Mouse (Mus musculus) erythroblast, adult 5-6 weeks (primary cell): ENCODE results near the gene Phf13. TPM values are rescaled to one million over a fixed set of nuclear protein-coding genes. Genes with fewer than 3 reads are reported as not detected.

ENCODE experiments used
- ATAC-seq: replicated peaks from 2 replicates; pipeline ENCODE4 v1.8.0; 2016; ENCODE audit warnings: moderate number of reproducible peaks, mild to moderate bottlenecking, moderate TSS enrichment, inconsistent platforms; ENCODE audit not compliant: poor library complexity, low FRiP score, severe bottlenecking
- total RNA-seq, 2 experiments: library from RNA; stranded (forward) in 1 of 2; stranded (reverse) in 1 of 2; fragments of 150-400 nt in 1 of 2; fragments of 200-764, 138-1000 nt in 1 of 2; gene quantifications; 2 replicates each; pipeline versions ENCODE4 v1.2.3 to v1.2.4; 2015 to 2017; ENCODE audit warnings: low replicate concordance in 2 of 2

Phf13 gene
- total RNA-seq, 2 experiments from 2014 or later = 0.85 to 1.9 TPM

DNA sequence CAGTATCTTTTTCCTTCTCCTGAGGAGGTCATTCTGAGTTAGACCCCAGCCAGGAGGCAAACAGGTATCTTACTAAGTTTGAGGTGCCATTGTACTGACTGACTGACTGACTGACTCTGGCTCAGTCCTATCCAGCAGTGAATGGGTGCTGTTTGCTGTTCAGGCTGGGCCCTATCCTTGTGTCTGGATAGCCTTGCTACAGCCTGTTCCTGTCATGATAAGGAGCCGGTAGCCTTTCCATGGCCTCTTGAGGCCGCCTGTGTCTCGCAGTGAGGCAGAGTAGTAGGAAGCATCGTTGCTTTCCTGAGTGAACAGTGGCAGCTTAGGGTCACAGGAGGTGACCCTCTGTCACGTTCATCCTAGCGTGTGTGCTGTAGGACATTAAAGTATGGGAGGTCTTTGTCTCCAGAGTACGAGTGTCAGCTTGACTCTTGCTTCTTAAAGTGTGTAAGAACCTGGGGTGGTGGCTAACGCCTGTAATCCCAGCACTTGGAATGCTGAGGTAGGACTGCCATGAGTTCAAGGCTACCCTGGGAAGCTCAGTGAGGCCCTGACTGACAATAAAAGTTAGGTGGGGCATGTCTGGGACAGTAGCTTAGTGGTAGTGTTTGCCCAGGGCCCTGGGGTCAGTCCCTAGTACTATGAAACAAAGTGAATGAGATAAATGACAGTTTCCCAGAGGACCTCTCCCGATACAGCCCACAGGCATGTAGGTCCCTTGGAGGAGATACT, 38.3 kb downstream of the Phf13 start:
- peak; percentile 68 for ATAC-seq

GRCm38 (mm10) chr4:151955791-151956190, 40.3 kb downstream of the Phf13 start:
- ATAC-seq = no peak

GRCm38 (mm10) chr4:151953209-151953608, 42.8 kb downstream of the Phf13 start:
- ATAC-seq = no peak

DNA sequence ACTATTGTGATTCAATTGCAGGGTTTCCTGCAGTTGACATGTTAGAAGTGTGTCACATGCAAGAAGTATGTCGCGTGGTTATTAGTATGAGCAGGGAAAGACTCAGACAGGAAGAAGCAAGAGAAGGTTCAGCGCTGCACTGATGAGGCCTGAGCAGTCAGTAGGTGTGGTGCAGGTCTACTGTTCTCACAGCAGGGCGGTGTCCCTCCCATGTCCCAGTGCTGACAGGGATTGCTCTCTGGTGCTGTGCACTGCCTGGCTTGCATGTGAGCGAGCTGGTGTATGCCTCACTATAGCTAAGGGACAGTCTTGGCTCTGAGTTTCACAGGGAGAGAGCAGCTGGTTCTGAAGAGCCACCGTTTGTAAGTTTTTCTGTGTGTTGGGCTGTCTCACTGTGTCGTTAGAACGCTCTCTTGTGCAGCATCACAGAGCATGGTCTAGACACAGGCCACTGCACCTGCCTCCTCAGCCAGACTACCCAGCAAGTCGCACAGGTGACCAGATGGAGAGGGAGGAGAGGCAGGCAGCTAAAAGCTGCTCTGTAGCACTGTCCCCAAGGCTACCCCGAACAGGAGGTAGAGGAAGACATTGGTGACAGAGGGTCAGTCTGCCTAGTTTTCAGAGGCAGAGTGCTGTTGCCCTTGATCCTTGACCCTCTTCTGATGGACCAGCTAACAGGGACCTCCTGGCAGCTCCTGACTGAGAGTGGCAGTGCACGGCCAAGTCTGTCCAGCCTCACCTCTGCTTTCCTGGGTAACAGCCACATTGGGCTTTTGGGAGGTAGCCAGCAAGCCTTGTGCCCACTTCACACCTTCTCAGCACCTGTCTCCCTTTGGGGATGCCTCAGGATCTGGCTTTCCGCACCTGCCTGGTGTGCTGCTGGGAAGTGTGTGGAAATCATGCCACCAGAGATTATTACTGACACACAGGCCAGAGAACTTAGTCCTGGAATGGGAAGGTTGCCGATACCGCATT, 47.3 kb downstream of the Phf13 start:
- no peak for ATAC-seq

DNA sequence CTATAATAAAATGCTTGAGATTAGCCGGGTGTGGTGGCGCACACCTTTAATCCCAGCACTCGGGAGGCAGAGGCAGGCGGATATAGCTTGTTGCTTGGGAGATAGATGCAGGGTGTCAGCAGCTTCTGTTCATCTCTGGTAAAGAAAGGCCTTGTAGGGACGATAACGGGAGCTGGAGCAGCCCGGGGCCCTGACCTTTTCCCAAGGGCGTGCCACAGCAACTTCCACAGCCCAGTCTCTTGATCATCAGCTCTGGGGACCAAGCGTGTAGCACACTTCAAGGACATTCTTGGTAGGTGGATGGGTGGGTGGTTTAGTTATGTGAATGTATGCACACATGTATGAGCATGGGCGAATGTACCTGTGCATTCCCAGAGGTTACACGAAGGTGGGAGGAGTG, 49.8 kb downstream of the Phf13 start:
- ATAC-seq = no peak

Other genes with a start within 250 kb of the Phf13 start
- 11.7 and 27.8 TPM in 2 replicates for gene Camta1, start 134.4 kb downstream of the Phf13 start, total RNA-seq (2015; ENCODE audit: low replicate concordance)
- 4.9 and 25.7 TPM in 2 replicates for gene Camta1, start 134.4 kb downstream of the Phf13 start, total RNA-seq (2017; ENCODE audit: low replicate concordance)
- gene Dnajc11, start 62.6 kb downstream of the Phf13 start, total RNA-seq (2015; ENCODE audit: low replicate concordance) = 17.1 and 26.3 TPM in 2 replicates
- 39.4 and 50.2 TPM in 2 replicates for gene Dnajc11, start 62.6 kb downstream of the Phf13 start, total RNA-seq (2017; ENCODE audit: low replicate concordance)
- gene Thap3, start 7.3 kb downstream of the Phf13 start, total RNA-seq (2015; ENCODE audit: low replicate concordance) = 0.58 and 2.1 TPM in 2 replicates
- 0.84 TPM in 1 of 2 replicates, not detected in the other for gene Thap3, start 7.3 kb downstream of the Phf13 start, total RNA-seq (2017; ENCODE audit: low replicate concordance)
- gene Klhl21, start 12.5 kb upstream of the Phf13 start, total RNA-seq (2015; ENCODE audit: low replicate concordance) = 0.77 and 2.3 TPM in 2 replicates
- gene Klhl21, start 12.5 kb upstream of the Phf13 start, total RNA-seq (2017; ENCODE audit: low replicate concordance) = 2.7 and 4.2 TPM in 2 replicates
- 2.7 and 2.9 TPM in 2 replicates for gene Zbtb48, start 31.4 kb upstream of the Phf13 start, total RNA-seq (2015; ENCODE audit: low replicate concordance)
- 2.9 and 4.2 TPM in 2 replicates for gene Zbtb48, start 31.4 kb upstream of the Phf13 start, total RNA-seq (2017; ENCODE audit: low replicate concordance)
- gene Tas1r1, start 42.3 kb upstream of the Phf13 start, total RNA-seq (2015; ENCODE audit: low replicate concordance) = 1.9 TPM in 1 of 2 replicates, not detected in the other
- gene Tas1r1, start 42.3 kb upstream of the Phf13 start, total RNA-seq (2017; ENCODE audit: low replicate concordance) = not detected in 2 replicates
- gene Nol9, start 43.1 kb upstream of the Phf13 start, total RNA-seq (2015; ENCODE audit: low replicate concordance) = 6.7 and 7.3 TPM in 2 replicates
- 3.9 and 6.3 TPM in 2 replicates for gene Nol9, start 43.1 kb upstream of the Phf13 start, total RNA-seq (2017; ENCODE audit: low replicate concordance)
- gene Plekhg5, start 76.2 kb upstream of the Phf13 start, total RNA-seq (2015; ENCODE audit: low replicate concordance) = 0.42 TPM in 1 of 2 replicates, not detected in the other
- gene Plekhg5, start 76.2 kb upstream of the Phf13 start, total RNA-seq (2017; ENCODE audit: low replicate concordance) = 1.4 and 2.0 TPM in 2 replicates
- gene Tnfrsf25, start 119.7 kb upstream of the Phf13 start, total RNA-seq (2015; ENCODE audit: low replicate concordance) = not detected in 2 replicates
- not detected in 2 replicates for gene Tnfrsf25, start 119.7 kb upstream of the Phf13 start, total RNA-seq (2017; ENCODE audit: low replicate concordance)
- not detected in 2 replicates for gene Espn, start 156.1 kb upstream of the Phf13 start, total RNA-seq (2015; ENCODE audit: low replicate concordance)
- gene Espn, start 156.1 kb upstream of the Phf13 start, total RNA-seq (2017; ENCODE audit: low replicate concordance) = 0.34 and 0.42 TPM in 2 replicates
- gene Hes2, start 162.6 kb upstream of the Phf13 start, total RNA-seq (2015; ENCODE audit: low replicate concordance) = not detected in 2 replicates
- gene Hes2, start 162.6 kb upstream of the Phf13 start, total RNA-seq (2017; ENCODE audit: low replicate concordance) = not detected in 2 replicates
- gene Acot7, start 181.9 kb upstream of the Phf13 start, total RNA-seq (2015; ENCODE audit: low replicate concordance) = 15.3 and 19.4 TPM in 2 replicates
- gene Acot7, start 181.9 kb upstream of the Phf13 start, total RNA-seq (2017; ENCODE audit: low replicate concordance) = 5.2 and 9.7 TPM in 2 replicates